Mouse (Mus musculus): ENCODE measurements around the gene Cdca7l. TPM values are rescaled to one million over a fixed set of nuclear protein-coding genes. Genes with fewer than 3 reads are reported as not detected.

The Cdca7l gene
- polyA plus RNA-seq, 1 experiment from 2014 or later, result 21.9 TPM

DNA sequence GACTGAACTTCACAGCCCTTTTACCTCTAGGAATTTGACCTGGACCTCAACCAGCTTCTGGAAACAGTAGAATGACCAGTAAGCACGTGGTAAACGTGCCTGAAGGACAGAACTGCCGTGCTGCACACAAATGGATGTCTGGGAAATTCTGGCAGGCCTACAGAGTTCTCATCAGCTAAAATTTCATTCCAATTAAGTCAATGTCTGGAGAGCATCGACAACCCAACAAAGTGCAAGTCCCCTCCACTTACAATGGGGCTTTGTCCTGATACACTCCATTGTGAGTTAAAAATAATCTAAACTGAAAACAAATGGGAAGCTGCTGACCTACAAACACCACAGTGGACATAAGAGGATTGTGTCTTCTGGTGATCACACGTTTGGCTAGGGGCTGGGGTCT is 27.2 kb upstream of the Cdca7l start:
- ChIA-PET POLR2A (no interaction called here), CTCF (no interaction called here)
- in situ Hi-C loops (cut with MboI; ENCODE audit: low pct_unique_long_range_greater_than_20kb), result no loop called here

DNA sequence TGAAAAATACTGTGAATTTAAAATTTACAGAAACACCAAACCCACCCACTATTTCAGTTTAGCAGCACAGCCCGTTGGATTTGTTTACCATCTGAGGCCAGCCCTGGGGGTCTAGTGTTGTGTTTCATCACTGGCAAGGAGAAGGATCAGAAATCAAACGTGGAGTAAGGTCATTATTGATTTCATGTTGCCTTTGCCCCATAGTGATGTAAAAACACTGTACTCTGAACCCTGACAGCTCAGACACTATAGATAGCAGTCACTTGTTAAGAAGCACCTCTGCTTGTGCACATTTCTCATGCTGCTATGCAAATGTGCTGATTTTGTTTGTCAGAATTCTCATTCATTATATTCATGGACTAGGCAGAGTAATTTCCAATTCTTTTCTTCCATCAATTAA is 22.7 kb upstream of the Cdca7l start:
- CTCF ChIA-PET, result interaction anchor here (1.3 kb wide), 1 partner anchor 12 kb away, joined by 3 read pairs; no protein-coding TSS in a partner anchor
- H3K27me3 ChIP-seq, result peaks cover 8% of the 10 kb centered on the region
- in situ Hi-C loops (cut with MboI; ENCODE audit: low pct_unique_long_range_greater_than_20kb), result no loop called here
- no peak for TF ChIP-seq CTCF (IDR thresholded peaks at IDR 0.05)
- POLR2A ChIA-PET, result no interaction called here
- no peak for DNase-seq (ENCODE audit: low read depth, low spot score)
- ATAC-seq, result no peak

More for the DNA sequence above, 27.2 kb upstream of the Cdca7l start:
- ATAC-seq (no peak), DNase-seq (ENCODE audit: low read depth, low spot score) (no peak)
- peaks cover 9% of the 10 kb centered on the region for H3K27me3 ChIP-seq
- TF ChIP-seq CTCF (IDR thresholded peaks at IDR 0.05), result no peak

DNA sequence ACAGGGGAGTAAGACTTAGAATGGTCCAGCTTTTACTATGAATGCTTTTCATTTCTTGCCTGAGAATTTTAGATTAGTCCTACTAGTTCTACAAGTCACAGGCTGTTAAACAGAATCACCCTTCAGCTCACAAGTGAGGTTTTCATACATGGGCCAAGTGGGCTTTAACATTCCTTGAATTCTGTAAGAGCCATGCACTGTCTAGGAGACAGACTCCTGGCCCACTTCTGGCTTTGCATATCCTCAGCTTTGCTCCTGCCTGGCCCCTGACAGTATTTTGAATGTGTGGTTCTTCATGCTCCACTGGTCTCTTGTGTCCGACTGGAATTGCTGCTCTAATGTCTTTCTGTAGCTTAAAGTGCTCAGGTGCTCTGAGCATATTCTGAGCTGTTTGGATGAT is 20.7 kb upstream of the Cdca7l start:
- ChIA-PET CTCF (interaction anchor here (1.2 to 2.0 kb wide), 2 partner anchors 11 kb away, joined by 3 to 7 read pairs; no protein-coding TSS in a partner anchor), POLR2A (no interaction called here)
- TF ChIP-seq CTCF (IDR thresholded peaks at IDR 0.05), result no peak
- H3K27me3 ChIP-seq, result peaks cover 8% of the 10 kb centered on the region
- in situ Hi-C loops (cut with MboI; ENCODE audit: low pct_unique_long_range_greater_than_20kb), result no loop called here
- ATAC-seq, result peak; percentile 47
- no peak for DNase-seq (ENCODE audit: low read depth, low spot score)

DNA sequence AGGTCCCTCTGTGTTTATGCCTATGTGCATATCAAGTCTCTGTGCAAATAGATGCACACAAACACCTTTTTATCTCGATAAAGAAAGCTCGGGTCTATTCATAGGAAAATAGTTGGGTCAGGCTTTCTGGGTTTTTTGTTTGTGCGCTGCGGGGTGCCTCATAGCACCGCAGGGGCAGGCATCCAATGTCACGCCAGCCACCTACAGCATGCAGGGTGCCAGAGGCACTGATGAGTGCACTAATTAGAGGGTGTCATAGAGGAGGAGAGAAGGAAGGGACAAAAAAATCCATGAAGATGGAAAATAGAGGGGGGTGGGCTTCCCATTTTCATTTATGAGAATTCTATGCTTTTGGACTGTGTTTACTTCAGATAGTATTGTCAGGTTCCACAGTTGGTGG is 17.5 kb upstream of the Cdca7l start:
- in situ Hi-C loops (cut with MboI; ENCODE audit: low pct_unique_long_range_greater_than_20kb), result no loop called here

DNA sequence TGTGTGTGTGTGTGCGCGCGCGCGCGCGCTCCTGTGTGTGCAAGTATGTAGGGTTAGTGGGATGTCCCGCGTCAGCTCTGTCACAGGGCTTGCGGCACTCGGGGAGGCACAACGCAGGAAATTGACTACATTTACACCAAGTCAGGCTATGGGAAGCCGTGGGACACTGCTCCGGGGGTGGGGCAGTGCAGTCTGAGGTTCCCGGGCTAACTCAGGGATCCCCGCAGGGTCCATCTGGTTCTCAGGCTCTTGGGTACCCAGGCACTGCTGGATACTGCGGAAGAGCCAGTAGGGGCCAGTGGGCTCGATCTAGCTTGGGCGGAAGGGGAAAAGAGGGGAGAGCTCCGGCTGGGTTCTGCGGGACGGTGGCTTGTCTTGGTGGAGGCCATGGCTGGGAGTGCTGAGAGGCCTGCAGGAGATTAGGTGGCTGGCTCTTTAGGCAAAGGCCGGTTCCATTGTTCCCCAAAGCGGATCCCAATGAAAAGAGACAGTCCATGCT is 15.5 kb upstream of the Cdca7l start:
- DNase-seq (ENCODE audit: low read depth, low spot score) (no peak), ATAC-seq (no peak)
- in situ Hi-C loops (cut with MboI; ENCODE audit: low pct_unique_long_range_greater_than_20kb), result no loop called here
- CTCF ChIA-PET, result no interaction called here
- POLR2A ChIA-PET, result interaction anchor here (1.4 kb wide), 1 partner anchor 17 kb away, joined by 3 read pairs; no protein-coding TSS in a partner anchor
- no peak for TF ChIP-seq CTCF (IDR thresholded peaks at IDR 0.05)
- H3K27me3 ChIP-seq, result no peaks in the 10 kb centered on the region

More for the DNA sequence above, 17.5 kb upstream of the Cdca7l start:
- no peak for ATAC-seq
- no peak for TF ChIP-seq CTCF (IDR thresholded peaks at IDR 0.05)
- no peak for DNase-seq (ENCODE audit: low read depth, low spot score)
- CTCF ChIA-PET, result no interaction called here
- no peaks in the 10 kb centered on the region for H3K27me3 ChIP-seq
- POLR2A ChIA-PET, result no interaction called here

DNA sequence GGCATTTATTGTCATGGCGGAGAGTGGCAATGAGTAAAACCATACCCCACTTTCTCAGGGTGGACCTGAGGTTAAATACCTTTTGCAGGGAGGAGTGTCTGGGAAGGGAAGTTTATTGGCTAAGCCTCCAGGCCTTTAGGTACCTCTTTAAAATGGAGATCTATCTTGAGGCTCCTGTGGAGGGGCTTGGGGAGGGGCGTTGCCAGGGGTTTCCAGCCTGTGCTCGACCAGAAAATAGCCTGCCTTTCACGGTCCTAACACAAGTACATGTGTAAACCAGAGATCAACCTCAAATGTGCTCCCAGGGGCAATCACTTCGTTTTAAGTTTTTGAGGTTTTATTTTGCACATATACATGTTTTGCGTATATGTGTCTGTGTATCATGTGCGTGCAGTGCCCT is 15.1 kb upstream of the Cdca7l start:
- ATAC-seq, result no peak
- TF ChIP-seq CTCF (IDR thresholded peaks at IDR 0.05), result no peak
- ChIA-PET CTCF (no interaction called here), POLR2A (interaction anchor here (1.4 kb wide), 1 partner anchor 16 kb away, joined by 3 read pairs; no protein-coding TSS in a partner anchor)
- in situ Hi-C loops (cut with MboI; ENCODE audit: low pct_unique_long_range_greater_than_20kb), result no loop called here
- H3K27me3 ChIP-seq, result no peaks in the 10 kb centered on the region
- no peak for DNase-seq (ENCODE audit: low read depth, low spot score)

DNA sequence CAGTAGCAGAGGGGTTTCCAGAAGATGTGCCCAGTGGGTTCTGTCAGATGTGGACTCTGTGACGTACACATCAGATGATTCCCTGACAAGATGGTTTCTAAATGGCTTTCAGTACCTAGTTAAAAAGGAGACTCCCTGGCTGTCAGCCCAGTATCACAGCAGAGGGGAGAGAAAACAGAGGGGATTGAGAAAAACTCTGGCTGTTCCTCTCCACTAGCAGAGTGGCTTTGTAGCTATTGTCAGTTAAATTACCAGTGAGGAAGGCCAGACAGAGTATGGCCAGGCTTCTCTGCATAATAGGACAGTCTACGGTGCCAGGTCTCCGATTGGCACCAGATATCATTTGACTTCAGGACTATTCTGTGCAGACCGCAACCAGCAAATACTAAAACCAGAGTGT is 8.8 kb upstream of the Cdca7l start:
- in situ Hi-C loops (cut with MboI; ENCODE audit: low pct_unique_long_range_greater_than_20kb), result no loop called here
- POLR2A ChIA-PET, result no interaction called here

DNA sequence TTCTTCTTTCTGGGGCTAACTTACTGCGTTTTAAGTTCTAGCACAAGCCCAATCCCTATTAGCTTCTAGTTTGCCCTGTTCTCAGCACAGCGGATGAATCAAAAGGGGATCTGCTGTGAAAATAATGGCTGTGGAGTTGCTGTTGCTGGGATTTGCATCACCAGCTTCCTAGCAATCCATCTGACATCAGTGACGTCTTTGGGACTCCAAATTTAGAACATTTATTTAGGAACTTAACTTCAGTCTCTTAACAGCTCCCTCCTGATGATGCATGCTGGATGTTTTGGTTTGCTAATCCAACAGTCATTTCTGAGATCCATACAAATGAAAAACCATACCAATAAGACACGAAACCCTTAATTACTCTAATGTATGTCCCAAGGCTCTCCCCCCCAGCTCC is 1.5 kb downstream of the Cdca7l start:
- ChIA-PET CTCF (interaction anchor here (1.7 kb wide), 1 partner anchor 11 kb away, joined by 5 read pairs; no protein-coding TSS in a partner anchor), POLR2A (interaction anchor here (0.7 kb wide), 1 partner anchor 17 kb away, joined by 3 read pairs; no protein-coding TSS in a partner anchor)
- TF ChIP-seq CTCF (IDR thresholded peaks at IDR 0.05), result no peak
- no peak for DNase-seq (ENCODE audit: low read depth, low spot score)
- in situ Hi-C loops (cut with MboI; ENCODE audit: low pct_unique_long_range_greater_than_20kb), result no loop called here
- ATAC-seq, result no peak
- peaks cover 8% of the 10 kb centered on the region for H3K27me3 ChIP-seq

More for the DNA sequence above, 8.8 kb upstream of the Cdca7l start:
- no peak for TF ChIP-seq CTCF (IDR thresholded peaks at IDR 0.05)
- no peak for DNase-seq (ENCODE audit: low read depth, low spot score)
- no peak for ATAC-seq
- H3K27me3 ChIP-seq, result no peaks in the 10 kb centered on the region
- CTCF ChIA-PET, result interaction anchor here (1.1 to 1.4 kb wide), 3 partner anchors 11 to 13 kb away, joined by 3 to 5 read pairs (median 3); no protein-coding TSS in a partner anchor

DNA sequence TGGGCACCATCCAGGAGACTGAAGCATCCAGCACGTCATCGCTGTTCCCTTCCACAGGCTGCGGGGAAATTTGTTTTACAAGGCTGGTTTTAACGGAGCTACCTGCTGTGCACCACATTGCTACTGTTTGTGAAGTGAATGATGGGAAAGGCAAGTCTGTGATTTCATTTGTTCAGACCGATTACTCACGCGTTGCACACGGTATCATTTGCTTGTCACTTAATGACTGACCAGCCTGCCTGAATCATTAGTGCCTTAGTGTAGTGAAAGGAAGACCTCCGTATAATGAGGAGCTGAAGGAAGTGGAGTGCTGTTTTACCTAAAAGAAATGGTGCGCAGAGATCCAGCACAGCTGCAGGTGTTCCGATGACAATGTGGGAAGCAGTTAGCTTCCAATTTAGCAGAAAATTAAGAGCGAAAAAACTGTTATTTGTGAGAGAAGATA is 1.9 kb downstream of the Cdca7l start:
- ChIA-PET POLR2A (no interaction called here), CTCF (interaction anchor here (0.9 to 1.7 kb wide), 3 partner anchors 11 to 16 kb away, joined by 3 to 5 read pairs (median 4); no protein-coding TSS in a partner anchor)
- H3K27me3 ChIP-seq, result peaks cover 8% of the 10 kb centered on the region
- no peak for DNase-seq (ENCODE audit: low read depth, low spot score)
- no peak for ATAC-seq
- in situ Hi-C loops (cut with MboI; ENCODE audit: low pct_unique_long_range_greater_than_20kb), result no loop called here
- TF ChIP-seq CTCF (IDR thresholded peaks at IDR 0.05), result no peak

DNA sequence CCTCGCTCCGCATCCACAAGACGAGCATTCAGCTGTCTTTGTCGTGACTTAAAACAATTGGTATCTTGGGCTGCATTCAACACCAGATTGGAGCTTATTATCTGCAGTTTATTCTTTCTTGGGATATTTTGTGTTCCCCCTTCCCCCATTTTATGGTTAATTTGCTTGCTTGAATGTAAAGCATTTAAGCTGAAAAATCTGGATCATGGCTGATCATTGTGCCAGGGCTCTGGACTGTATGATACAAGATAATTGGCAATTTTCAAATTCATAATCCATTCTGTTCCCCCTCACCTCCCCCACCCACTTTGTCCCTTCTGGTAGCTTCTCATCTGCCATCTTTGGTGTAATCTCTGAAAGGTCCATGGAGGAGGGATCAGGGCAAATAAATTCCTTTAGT is 2.4 kb downstream of the Cdca7l start:
- CTCF ChIA-PET, result interaction anchor here (0.7 to 1.7 kb wide), 4 partner anchors 12 to 22 kb away, joined by 3 to 5 read pairs (median 4); no protein-coding TSS in a partner anchor

DNA sequence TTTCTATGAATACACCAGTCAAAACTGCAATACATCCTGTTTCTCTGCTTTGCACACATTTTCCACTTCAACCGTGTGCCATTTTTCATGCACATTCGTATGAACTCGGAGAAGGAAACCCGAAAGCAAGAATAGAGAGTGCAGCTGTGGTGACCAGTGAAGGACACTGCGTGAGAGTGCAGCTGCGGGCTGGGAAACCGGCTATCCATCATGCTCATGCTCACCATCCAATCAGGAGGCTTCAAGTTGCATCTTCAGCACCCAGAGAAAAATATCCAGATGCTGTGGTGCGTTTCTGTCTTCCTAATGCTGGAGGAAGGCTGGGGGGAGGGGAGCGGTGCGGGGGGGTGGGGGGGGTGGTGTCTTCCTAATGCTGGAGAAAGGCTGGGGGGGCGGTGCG is 3.5 kb downstream of the Cdca7l start:
- CTCF ChIA-PET, result interaction anchor here (0.5 to 0.8 kb wide), 2 partner anchors 13 to 1046 kb away, joined by 3 to 4 read pairs; no protein-coding TSS in a partner anchor
- no peak for ATAC-seq
- H3K27me3 ChIP-seq, result peaks cover 9% of the 10 kb centered on the region
- in situ Hi-C loops (cut with MboI; ENCODE audit: low pct_unique_long_range_greater_than_20kb), result no loop called here
- no peak for TF ChIP-seq CTCF (IDR thresholded peaks at IDR 0.05)
- POLR2A ChIA-PET, result no interaction called here
- DNase-seq (ENCODE audit: low read depth, low spot score), result no peak

More for the DNA sequence above, 2.4 kb downstream of the Cdca7l start:
- ATAC-seq, result no peak
- no peak for DNase-seq (ENCODE audit: low read depth, low spot score)
- no peak for TF ChIP-seq CTCF (IDR thresholded peaks at IDR 0.05)
- in situ Hi-C loops (cut with MboI; ENCODE audit: low pct_unique_long_range_greater_than_20kb), result no loop called here
- peaks cover 8% of the 10 kb centered on the region for H3K27me3 ChIP-seq
- POLR2A ChIA-PET, result no interaction called here

Data from Patski (cell line).